Comparison of ENCODE assay signal across 17 mouse cellular contexts in genomic region chr12:98804078-98804748, GRCm38 (mm10). TPM values are rescaled to one million over a fixed set of nuclear protein-coding genes. Genes with fewer than 3 reads are reported as not detected.
A peak's percentile ranks its signal among the peaks of the same experiment; 100 is the strongest.
DNase-seq lines count a peak whose midpoint lies in the region; ATAC-seq and TF ChIP-seq lines count a peak whose summit lies in the region.
"Had no signal": no experiment of that assay in that cellular context is flagged by ENCODE, and none has a peak within 500 bp of the region (broad histone marks: within the 10 kb centered on the region; RNA-seq: fewer than 3 reads in every experiment).

No protein-coding gene starts in this region.

- peak; percentile 16 for DNase-seq in embryonic facial prominence, embryonic 14.5 days (ENCODE audit: low spot score)
- no peak for DNase-seq in embryonic facial prominence, embryonic 10.5 days (ENCODE audit: low spot score)
- DNase-seq in hindbrain, postnatal 0 days (ENCODE audit: low spot score), result peak; percentile 41
- peak; percentile 37 for DNase-seq in midbrain, postnatal 0 days (ENCODE audit: low spot score)
- no peak for DNase-seq in midbrain, embryonic 11.5 days (ENCODE audit: low spot score, missing footprints)
- no peak for DNase-seq in retina, postnatal 1 day
- DNase-seq: adrenal gland, adult 8-10 months; adrenal gland, postnatal 36 days; cerebellum, adult 8-10 months; gastrocnemius, postnatal 36 days; heart, postnatal 36 days; kidney, adult 2 months had no signal

- no peak overlapping the region for H3K4me3 ChIP-seq in embryonic facial prominence, embryonic 14.5 days (ENCODE audit: low read depth, low read length)
- H3K4me3 ChIP-seq in embryonic facial prominence, embryonic 10.5 days, result no peak overlapping the region
- H3K4me3 ChIP-seq in hindbrain, postnatal 0 days (ENCODE audit: low read length), result no peak overlapping the region
- H3K4me3 ChIP-seq in hindbrain, embryonic 12.5 days, result no peak overlapping the region
- no peak overlapping the region for H3K4me3 ChIP-seq in midbrain, postnatal 0 days (ENCODE audit: low read depth, low read length)
- H3K4me3 ChIP-seq in midbrain, embryonic 11.5 days (ENCODE audit: low read depth, low read length), result no peak overlapping the region
- H3K4me3 ChIP-seq: heart, embryonic 13.5 days; hindbrain, embryonic 13.5 days had no signal

- H3K4me1 ChIP-seq in embryonic facial prominence, embryonic 14.5 days (ENCODE audit: control insufficient read depth, insufficient read depth, low read length), result no peaks in the 10 kb centered on the region
- no peaks in the 10 kb centered on the region for H3K4me1 ChIP-seq in embryonic facial prominence, embryonic 10.5 days
- H3K4me1 ChIP-seq in hindbrain, postnatal 0 days (ENCODE audit: insufficient read depth, low read length), result no peaks in the 10 kb centered on the region
- H3K4me1 ChIP-seq in hindbrain, embryonic 12.5 days, result no peaks in the 10 kb centered on the region
- no peaks in the 10 kb centered on the region for H3K4me1 ChIP-seq in midbrain, postnatal 0 days (ENCODE audit: insufficient read depth, low read length)
- no peaks in the 10 kb centered on the region for H3K4me1 ChIP-seq in midbrain, embryonic 11.5 days (ENCODE audit: control insufficient read depth, insufficient read depth, low read length)
- H3K4me1 ChIP-seq: hindbrain, embryonic 13.5 days had no signal

- H3K4me2 ChIP-seq in embryonic facial prominence, embryonic 14.5 days (ENCODE audit: low read depth, low read length), result no peak overlapping the region
- no peak overlapping the region for H3K4me2 ChIP-seq in hindbrain, postnatal 0 days (ENCODE audit: low read depth, low read length)
- H3K4me2 ChIP-seq in hindbrain, embryonic 12.5 days (replicated peaks), result no peak overlapping the region
- H3K4me2 ChIP-seq in midbrain, postnatal 0 days (ENCODE audit: low read depth, low read length, poor library complexity, severe bottlenecking), result no peak overlapping the region
- H3K4me2 ChIP-seq in midbrain, embryonic 11.5 days, result no peak overlapping the region
- H3K4me2 ChIP-seq: heart, embryonic 13.5 days; hindbrain, embryonic 13.5 days had no signal

- no peak for ATAC-seq in embryonic facial prominence, embryonic 14.5 days (ENCODE audit: low read depth)
- ATAC-seq in hindbrain, postnatal 0 days, result no peak
- no peak for ATAC-seq in hindbrain, embryonic 12.5 days (ENCODE audit: low FRiP score)
- no peak for ATAC-seq in midbrain, postnatal 0 days (ENCODE audit: low FRiP score)
- ATAC-seq in midbrain, embryonic 11.5 days (ENCODE audit: low FRiP score), result no peak
- ATAC-seq: intestine, embryonic 16.5 days had no signal

- no peak overlapping the region for H3K9ac ChIP-seq in embryonic facial prominence, embryonic 14.5 days (ENCODE audit: low read depth, low read length)
- no peak overlapping the region for H3K9ac ChIP-seq in hindbrain, postnatal 0 days (replicated peaks; ENCODE audit: low read length)
- no peak overlapping the region for H3K9ac ChIP-seq in hindbrain, embryonic 12.5 days
- no peak overlapping the region for H3K9ac ChIP-seq in midbrain, postnatal 0 days (replicated peaks; ENCODE audit: low read length, poor library complexity, severe bottlenecking)
- no peak overlapping the region for H3K9ac ChIP-seq in midbrain, embryonic 11.5 days (ENCODE audit: low read length)
- H3K9ac ChIP-seq: heart, embryonic 13.5 days; hindbrain, embryonic 13.5 days had no signal

- H3K27me3 ChIP-seq in embryonic facial prominence, embryonic 14.5 days (replicated peaks; ENCODE audit: control insufficient read depth, insufficient read depth, low read length), result no peaks in the 10 kb centered on the region
- no peaks in the 10 kb centered on the region for H3K27me3 ChIP-seq in embryonic facial prominence, embryonic 10.5 days (replicated peaks; ENCODE audit: low read depth, poor library complexity, severe bottlenecking)
- H3K27me3 ChIP-seq in hindbrain, postnatal 0 days (ENCODE audit: insufficient read depth, low read length), result no peaks in the 10 kb centered on the region
- H3K27me3 ChIP-seq in hindbrain, embryonic 12.5 days, result no peaks in the 10 kb centered on the region
- H3K27me3 ChIP-seq in midbrain, postnatal 0 days (ENCODE audit: insufficient read depth, low read length), result no peaks in the 10 kb centered on the region
- H3K27me3 ChIP-seq in midbrain, embryonic 11.5 days (ENCODE audit: control insufficient read depth, insufficient read depth, low read length), result no peaks in the 10 kb centered on the region
- H3K27me3 ChIP-seq: heart, embryonic 13.5 days; hindbrain, embryonic 13.5 days had no signal

- no peak overlapping the region for H3K27ac ChIP-seq in embryonic facial prominence, embryonic 14.5 days (replicated peaks; ENCODE audit: low read depth, low read length)
- H3K27ac ChIP-seq in embryonic facial prominence, embryonic 10.5 days (replicated peaks), result no peak overlapping the region
- H3K27ac ChIP-seq in hindbrain, postnatal 0 days, result no peak overlapping the region
- no peak overlapping the region for H3K27ac ChIP-seq in hindbrain, embryonic 12.5 days
- no peak overlapping the region for H3K27ac ChIP-seq in midbrain, postnatal 0 days (ENCODE audit: low read depth, low read length)
- no peak overlapping the region for H3K27ac ChIP-seq in midbrain, embryonic 11.5 days (ENCODE audit: low read depth, low read length)
- H3K27ac ChIP-seq: heart, embryonic 13.5 days; hindbrain, embryonic 13.5 days had no signal

- WGBS in embryonic facial prominence, embryonic 14.5 days, result 82% methylated on average over 3 of the region's 3 CpGs
- 89% methylated on average over 3 of the region's 3 CpGs for WGBS in embryonic facial prominence, embryonic 10.5 days
- 53% methylated on average over 3 of the region's 3 CpGs for WGBS in hindbrain, postnatal 0 days
- 76% methylated on average over 3 of the region's 3 CpGs for WGBS in hindbrain, embryonic 12.5 days
- WGBS in midbrain, postnatal 0 days, result 82% methylated on average over 3 of the region's 3 CpGs
- 87% methylated on average over 3 of the region's 3 CpGs for WGBS in midbrain, embryonic 11.5 days

- H3K9me3 ChIP-seq in embryonic facial prominence, embryonic 14.5 days (ENCODE audit: control insufficient read depth, low read length), result no peaks in the 10 kb centered on the region
- no peaks in the 10 kb centered on the region for H3K9me3 ChIP-seq in embryonic facial prominence, embryonic 10.5 days
- no peaks in the 10 kb centered on the region for H3K9me3 ChIP-seq in hindbrain, postnatal 0 days (ENCODE audit: low read length)
- H3K9me3 ChIP-seq in hindbrain, embryonic 12.5 days (replicated peaks), result no peaks in the 10 kb centered on the region
- no peaks in the 10 kb centered on the region for H3K9me3 ChIP-seq in midbrain, postnatal 0 days (ENCODE audit: low read length)
- no peaks in the 10 kb centered on the region for H3K9me3 ChIP-seq in midbrain, embryonic 11.5 days (ENCODE audit: control insufficient read depth, low read length)
- H3K9me3 ChIP-seq: G1E; heart, embryonic 13.5 days; hindbrain, embryonic 13.5 days had no signal

- TF ChIP-seq CTCF in hindbrain, postnatal 0 days (IDR thresholded peaks at IDR 0.05; ENCODE audit: low read depth), result no peak
- TF ChIP-seq CTCF in midbrain, postnatal 0 days (IDR thresholded peaks at IDR 0.05), result no peak

- H3K36me3 ChIP-seq in embryonic facial prominence, embryonic 14.5 days (ENCODE audit: control insufficient read depth, insufficient read depth, low read length), result peaks cover 9% of the 10 kb centered on the region; the same call in 1 of the 2 replicates
- H3K36me3 ChIP-seq in embryonic facial prominence, embryonic 10.5 days (replicated peaks), result peaks cover 31% of the 10 kb centered on the region
- peaks cover 12% of the 10 kb centered on the region; the same call in 1 of the 2 replicates for H3K36me3 ChIP-seq in hindbrain, postnatal 0 days (ENCODE audit: insufficient read depth, low read length)
- H3K36me3 ChIP-seq in hindbrain, embryonic 12.5 days, result peaks cover 25% of the 10 kb centered on the region
- H3K36me3 ChIP-seq in midbrain, postnatal 0 days (ENCODE audit: insufficient read depth, low read length), result peaks cover 25% of the 10 kb centered on the region; the same call in 1 of the 2 replicates
- H3K36me3 ChIP-seq in midbrain, embryonic 11.5 days (ENCODE audit: control insufficient read depth, insufficient read depth, low read length), result peaks cover 8% of the 10 kb centered on the region; the same call in 1 of the 2 replicates

RNA-seq across cellular contexts. Expression of gene Zc3h14, which starts 57.4 kb away (rescaled TPM):
- polyA plus RNA-seq in embryonic facial prominence, embryonic 14.5 days (2014; fragmentation: Nextera tagmentation; extraction: Ambion mirVana), result 113 and 128 TPM in 2 replicates
- 130 and 131 TPM in 2 replicates for polyA plus RNA-seq in embryonic facial prominence, embryonic 10.5 days (2016; fragmentation: Nextera tagmentation; extraction: Ambion mirVana)
- 84.1 and 102 TPM in 2 replicates for total RNA-seq in hindbrain, postnatal 0 days (2014; rRNA removed)
- 100.0 and 101 TPM in 2 replicates for polyA plus RNA-seq in hindbrain, postnatal 0 days (2015; fragmentation: Nextera tagmentation; extraction: Ambion mirVana)
- polyA plus RNA-seq in hindbrain, embryonic 12.5 days (2016; fragmentation: Nextera tagmentation; extraction: Ambion mirVana), result 151 and 159 TPM in 2 replicates
- 95.5 and 120 TPM in 2 replicates for total RNA-seq in midbrain, postnatal 0 days (2014; rRNA removed)
- polyA plus RNA-seq in midbrain, postnatal 0 days (2015; fragmentation: Nextera tagmentation; extraction: Ambion mirVana), result 94.9 and 98.3 TPM in 2 replicates
- polyA plus RNA-seq in midbrain, embryonic 11.5 days (2014; fragmentation: Nextera tagmentation; extraction: Ambion mirVana), result 180 and 194 TPM in 2 replicates

Comparison
In these comparisons a context has a peak if more than half of its experiments do, and no peak if none do; other contexts are left out.
1. DNase-seq: peak in embryonic facial prominence, embryonic 14.5 days (single experiment), hindbrain, postnatal 0 days (single experiment) and midbrain, postnatal 0 days (single experiment); none in embryonic facial prominence, embryonic 10.5 days (single experiment), midbrain, embryonic 11.5 days (single experiment) and retina, postnatal 1 day (single experiment).